Comparison of ENCODE assay signal across 8 mouse cellular contexts in the genomic region with DNA sequence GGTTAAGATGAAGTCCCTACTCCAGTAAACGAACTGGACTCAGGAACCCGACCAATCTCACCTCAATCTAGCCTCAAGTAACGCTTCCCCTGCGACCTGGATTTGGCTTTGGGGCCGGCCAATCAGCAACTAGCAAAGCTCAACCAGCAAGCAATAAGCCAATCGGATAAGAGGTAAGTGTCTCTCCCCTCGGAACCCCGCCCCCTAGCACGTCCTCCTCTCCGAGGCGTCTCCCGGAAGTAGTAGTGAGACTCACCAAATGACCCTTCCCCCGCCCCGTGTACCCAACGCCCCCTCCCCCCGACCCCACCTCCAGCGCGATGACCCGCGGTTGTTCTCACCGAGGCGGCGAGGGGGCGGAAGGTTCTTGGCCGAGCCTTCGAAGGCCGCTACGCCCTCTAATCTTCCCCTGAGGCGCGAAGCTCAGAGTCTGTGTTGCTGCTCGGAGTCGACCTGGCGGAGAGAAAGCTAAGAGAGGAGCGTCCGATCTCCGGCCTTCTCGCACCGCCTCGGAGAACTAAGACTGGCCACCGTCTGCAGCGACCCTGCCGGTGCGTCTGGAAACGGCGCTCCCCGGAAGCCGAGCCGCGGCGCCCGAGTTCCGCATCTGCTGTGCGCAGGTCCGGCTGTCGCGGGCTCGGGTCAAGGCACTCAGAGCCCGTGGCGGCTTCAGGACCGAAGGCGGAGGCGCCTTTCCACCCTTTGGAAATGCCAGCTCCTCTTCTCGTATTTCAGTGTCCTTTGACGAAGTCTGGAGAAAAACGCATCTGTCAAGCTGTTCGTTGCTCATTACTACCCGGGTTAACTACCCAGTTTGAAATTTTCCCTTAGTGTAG. TPM values are rescaled to one million over a fixed set of nuclear protein-coding genes. Genes with fewer than 3 reads are reported as not detected.
DNase-seq lines count a peak whose midpoint lies in the region; ATAC-seq lines count a peak whose summit lies in the region.

Gene Rnf6 (minus strand): TSS at position 677 of the 836 bp plus-strand sequence.

- H3K36me3 ChIP-seq in heart, embryonic 10.5 days: peaks cover 31% of the 10 kb centered on the region
- peaks cover 34% of the 10 kb centered on the region for H3K36me3 ChIP-seq in kidney, embryonic 15.5 days

- no peaks in the 10 kb centered on the region for H3K27me3 ChIP-seq in heart, embryonic 10.5 days (ENCODE audit: insufficient read depth, poor library complexity, severe bottlenecking)
- H3K27me3 ChIP-seq in kidney, embryonic 15.5 days: no peaks in the 10 kb centered on the region

- DNase-seq in B cell, adult 2 months: peak; percentile 92 to 94
- peak; percentile 98 for DNase-seq in brain, adult 2 months (ENCODE audit: low read depth, low spot score)
- DNase-seq in heart, embryonic 10.5 days (ENCODE audit: low spot score): peak; percentile 98
- DNase-seq in liver: peak; percentile 96
- peak; percentile 93 to 95 for DNase-seq in spleen, postnatal 4 days (ENCODE audit: low spot score in 2 of 2)

- peak within 1 kb of the TSS; percentile 98 for H3K27ac ChIP-seq in heart, embryonic 10.5 days
- H3K27ac ChIP-seq in kidney, embryonic 15.5 days: peak within 1 kb of the TSS; percentile 99

- peak within 1 kb of the TSS; percentile 77 for H3K4me3 ChIP-seq in heart, embryonic 10.5 days
- peak within 1 kb of the TSS; percentile 79 for H3K4me3 ChIP-seq in kidney, embryonic 15.5 days (replicated peaks)

- H3K4me1 ChIP-seq in heart, embryonic 10.5 days: peaks cover 4% of the 10 kb centered on the region; the same call in 1 of the 2 replicates
- peaks cover 16% of the 10 kb centered on the region for H3K4me1 ChIP-seq in kidney, embryonic 15.5 days

- peak within 1 kb of the TSS; percentile 83 for H3K9ac ChIP-seq in kidney, embryonic 15.5 days

- under 1% methylated on average over 67 of the region's 67 CpGs for WGBS in heart, embryonic 10.5 days
- under 1% methylated on average over 67 of the region's 67 CpGs for WGBS in kidney, embryonic 15.5 days

- ATAC-seq in erythroblast, adult 5-6 weeks (replicated peaks; ENCODE audit: low FRiP score, poor library complexity, severe bottlenecking): peak; percentile 100
- ATAC-seq in kidney, embryonic 15.5 days (replicated peaks; ENCODE audit: low FRiP score): peak; percentile 100
- ATAC-seq in monocyte, adult 5-6 weeks (replicated peaks; ENCODE audit: insufficient number of reproducible peaks, low FRiP score, low TSS enrichment, poor library complexity, severe bottlenecking): peak; percentile 99

- H3K4me2 ChIP-seq in kidney, embryonic 15.5 days: peak within 1 kb of the TSS; percentile 68

- H3K9me3 ChIP-seq in heart, embryonic 10.5 days: no peaks in the 10 kb centered on the region
- H3K9me3 ChIP-seq in kidney, embryonic 15.5 days (replicated peaks): no peaks in the 10 kb centered on the region

RNA-seq across cellular contexts. Expression of gene Rnf6, which starts in this region (rescaled TPM):
- 9.0 and 13.6 TPM in 2 replicates for total RNA-seq in erythroblast, adult 5-6 weeks (2015; ENCODE audit: low replicate concordance)
- 25.9 and 26.5 TPM in 2 replicates for total RNA-seq in erythroblast, adult 5-6 weeks (2017; ENCODE audit: low replicate concordance)
- 41.1 and 41.2 TPM in 2 replicates for polyA plus RNA-seq in heart, embryonic 10.5 days (2016; fragmentation: Nextera tagmentation; extraction: Ambion mirVana)
- 55.2 and 57.1 TPM in 2 replicates for polyA plus RNA-seq in kidney, embryonic 15.5 days (2015; fragmentation: Nextera tagmentation; extraction: Ambion mirVana)
- total RNA-seq in monocyte, adult 5-6 weeks (2017): 76.5 to 106 TPM (median 87.9 TPM) in 3 replicates

Comparison
In these comparisons a context has a peak if more than half of its experiments do, and no peak if none do; other contexts are left out.
1. Peak in every context shown above with its lines: DNase-seq, ATAC-seq, H3K4me3 ChIP-seq and H3K27ac ChIP-seq.